Mouse (Mus musculus): ENCODE measurements around the gene Metrn.

Metrn gene

DNA sequence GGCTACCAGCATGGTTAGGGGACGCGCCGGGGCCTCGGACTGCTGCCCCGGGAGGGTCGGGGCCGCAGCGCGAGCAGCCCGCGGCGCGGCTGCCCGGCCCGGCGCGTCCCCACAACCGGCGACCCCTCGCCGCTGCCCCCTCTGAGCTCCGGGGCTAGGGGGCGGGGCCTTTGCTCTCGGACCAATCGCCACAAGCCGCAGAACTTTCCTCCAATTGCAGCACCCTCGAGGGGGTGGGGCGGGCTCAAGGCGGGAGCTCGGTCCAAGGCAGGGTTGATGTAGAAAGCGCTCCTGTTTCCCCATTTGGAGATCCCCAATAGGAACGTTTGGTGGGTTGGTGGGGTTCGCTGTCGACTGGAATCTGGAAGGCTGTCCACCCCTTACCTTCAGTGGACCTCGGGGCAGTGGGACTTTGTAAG lies at the start of gene Metrn:
Metrn (minus strand) TSS at position 186 of the 419 bp plus-strand sequence.
- in situ Hi-C loops (cut with MboI, MseI) = no loop called here

DNA sequence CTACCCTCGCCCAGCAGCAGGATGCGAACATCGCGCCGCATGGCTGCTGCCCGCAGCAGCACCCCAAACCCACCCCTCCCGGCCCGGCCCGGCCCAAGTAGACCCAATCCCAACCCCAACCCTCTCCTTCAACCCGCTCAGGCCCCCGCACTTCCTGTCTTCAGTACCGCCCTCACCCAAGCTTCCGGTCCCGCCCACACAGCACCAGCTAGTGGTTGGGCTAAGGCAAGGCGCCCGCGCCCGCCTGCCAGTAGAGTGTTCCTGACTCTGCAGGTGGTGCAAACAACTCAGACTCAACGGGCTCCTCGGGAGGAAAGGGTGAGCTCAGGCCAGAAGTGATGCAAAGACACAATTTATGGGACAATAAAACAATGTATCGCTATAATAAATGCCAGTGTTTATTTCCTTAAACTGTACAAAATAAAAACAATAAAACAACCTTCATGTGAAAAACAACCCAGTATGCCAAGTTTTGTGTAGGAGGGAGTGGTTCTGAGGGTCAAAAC lies 47.5 kb upstream of the Metrn start, which contains the start of gene Rhot2:
Rhot2 (minus strand) TSS at position 456 of the 506 bp plus-strand sequence.
- in situ Hi-C loops (cut with MboI, MseI) = no loop called here

DNA sequence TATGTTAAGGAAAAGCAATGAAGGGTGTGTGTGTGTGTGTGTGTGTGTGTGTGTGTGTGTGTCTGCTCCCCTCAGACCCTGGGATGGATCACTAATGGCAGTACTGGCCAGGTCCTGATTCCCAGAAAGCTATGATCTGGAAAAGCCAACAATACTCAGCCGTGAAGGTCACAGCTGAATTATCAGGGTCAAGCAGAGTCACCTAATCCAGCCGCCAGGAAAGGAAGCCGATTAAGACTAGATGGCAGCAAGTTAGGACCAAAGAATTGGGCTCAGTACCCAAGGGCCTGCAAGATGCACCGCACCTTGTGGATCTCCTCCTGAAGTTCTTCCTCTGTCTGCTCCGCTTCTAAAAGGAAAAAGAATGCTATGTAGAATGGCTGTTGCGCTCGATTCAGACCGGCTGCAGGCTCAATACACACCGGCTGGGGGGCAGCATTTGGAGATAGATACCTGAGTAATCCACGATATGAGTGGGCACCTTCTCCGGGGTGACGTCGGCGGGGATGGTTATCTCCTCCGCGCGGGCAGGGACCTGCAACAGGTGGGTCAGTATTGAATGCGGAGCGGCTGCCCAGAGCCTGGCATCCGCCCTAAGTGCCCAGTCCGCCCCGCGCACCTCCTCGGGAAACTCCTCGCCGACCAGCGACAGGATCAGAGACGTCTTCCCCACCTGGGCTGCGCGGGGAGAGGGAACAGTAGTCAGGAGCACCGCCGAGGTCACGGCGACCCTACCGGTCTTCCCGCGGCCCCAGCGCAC lies 46.9 kb upstream of the Metrn start:
- in situ Hi-C loops (cut with MboI, MseI) = no loop called here

DNA sequence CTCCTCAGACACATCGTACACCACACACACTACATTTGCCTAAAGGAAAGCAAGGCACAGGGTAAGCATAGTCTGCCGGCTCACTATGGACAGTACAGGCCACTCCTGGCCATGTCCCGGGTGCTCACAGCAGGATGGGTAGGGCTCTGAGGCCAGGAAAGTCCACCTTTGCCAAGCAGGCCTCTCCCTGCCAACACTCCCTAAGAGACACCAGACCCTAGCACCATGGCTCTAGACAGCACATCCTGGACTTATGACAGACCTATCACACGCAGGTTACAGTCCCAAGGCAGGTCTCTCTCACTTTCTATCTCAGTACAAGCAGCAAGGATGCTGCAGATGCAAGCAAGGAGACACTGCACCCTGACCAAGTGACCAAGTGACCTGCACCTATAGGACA lies 46.2 kb upstream of the Metrn start:
- in situ Hi-C loops (cut with MboI, MseI) = no loop called here

DNA sequence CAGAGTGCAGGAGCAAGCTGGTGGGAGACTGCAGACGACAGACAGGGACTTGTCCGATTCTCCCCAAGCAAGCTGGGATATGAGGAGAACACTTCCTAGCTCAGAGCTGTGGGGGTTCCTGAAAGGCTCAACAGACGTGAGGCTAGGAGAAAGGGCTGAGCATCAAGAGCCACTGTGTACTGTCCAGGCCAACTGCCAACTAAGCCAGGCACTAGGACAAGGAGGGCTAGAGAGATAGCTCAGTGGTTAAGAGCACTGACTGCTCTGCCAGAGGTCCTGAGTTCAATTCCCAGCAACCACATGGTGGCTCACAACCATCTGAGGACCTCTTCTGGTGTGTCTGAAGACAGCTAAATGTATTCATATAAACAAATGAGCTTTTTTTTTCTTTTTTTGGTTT lies 45.6 kb upstream of the Metrn start:
- in situ Hi-C loops (cut with MboI, MseI) = no loop called here

DNA sequence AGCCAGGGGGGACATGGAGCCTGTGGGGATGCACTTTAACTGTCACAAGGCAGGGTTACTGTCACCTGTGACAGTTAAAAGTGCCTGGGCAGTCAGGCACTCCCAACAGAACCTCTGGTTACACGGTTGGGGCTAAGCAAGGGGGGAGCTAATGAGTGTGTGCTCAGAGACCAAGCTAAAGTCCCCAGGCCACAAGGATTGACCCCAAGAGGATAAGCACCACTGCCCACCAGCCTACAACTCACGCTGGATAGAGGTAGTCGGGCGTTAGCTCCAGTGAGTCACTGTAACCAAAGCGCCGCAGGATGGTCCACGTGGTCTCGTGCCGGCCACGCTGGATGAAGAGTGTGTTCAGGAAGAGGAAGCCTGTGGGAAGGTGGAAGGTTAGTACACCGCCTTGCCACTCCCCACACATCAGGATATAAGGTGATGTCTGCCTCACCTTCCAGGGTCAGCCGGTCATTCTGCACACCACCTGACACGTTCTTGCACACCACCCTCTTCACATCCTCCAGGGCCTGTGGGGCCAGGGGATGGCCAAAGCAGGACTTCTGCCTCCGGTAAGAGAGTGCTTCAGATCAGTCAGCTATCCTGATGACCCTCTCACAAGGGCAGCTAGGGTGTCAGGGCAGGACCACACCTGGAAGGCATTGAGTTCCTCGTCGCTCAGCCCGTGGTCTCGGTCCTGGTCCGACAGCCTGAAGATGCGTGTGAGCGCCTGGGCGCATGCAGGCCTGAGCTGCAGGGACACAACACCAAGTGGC lies 44.4 kb upstream of the Metrn start, which contains the start of gene Gm20683:
Gm20683 (minus strand) TSS at position 647 of the 764 bp plus-strand sequence.
- in situ Hi-C loops (cut with MboI, MseI) = no loop called here

DNA sequence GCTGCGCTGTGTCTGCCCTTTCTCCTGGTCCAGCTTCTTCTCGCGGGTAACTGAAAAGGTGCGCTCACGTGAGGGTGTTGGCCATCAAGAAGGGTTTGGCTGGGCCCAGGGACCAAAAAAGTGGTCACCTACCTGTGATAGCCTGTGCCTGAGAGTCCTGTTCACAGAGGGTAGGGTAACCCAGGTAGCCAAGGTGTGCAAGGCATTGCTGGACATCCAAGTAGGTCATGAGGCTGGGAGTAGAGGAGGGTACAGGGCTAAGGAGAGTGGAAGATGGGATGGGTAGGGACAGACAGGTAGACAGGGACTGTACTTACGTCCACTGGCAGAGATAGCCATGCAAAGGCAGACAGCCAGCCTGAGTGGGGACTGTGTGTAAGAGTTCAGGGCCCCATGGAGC lies 43.6 kb upstream of the Metrn start:
- in situ Hi-C loops (cut with MboI, MseI) = no loop called here

DNA sequence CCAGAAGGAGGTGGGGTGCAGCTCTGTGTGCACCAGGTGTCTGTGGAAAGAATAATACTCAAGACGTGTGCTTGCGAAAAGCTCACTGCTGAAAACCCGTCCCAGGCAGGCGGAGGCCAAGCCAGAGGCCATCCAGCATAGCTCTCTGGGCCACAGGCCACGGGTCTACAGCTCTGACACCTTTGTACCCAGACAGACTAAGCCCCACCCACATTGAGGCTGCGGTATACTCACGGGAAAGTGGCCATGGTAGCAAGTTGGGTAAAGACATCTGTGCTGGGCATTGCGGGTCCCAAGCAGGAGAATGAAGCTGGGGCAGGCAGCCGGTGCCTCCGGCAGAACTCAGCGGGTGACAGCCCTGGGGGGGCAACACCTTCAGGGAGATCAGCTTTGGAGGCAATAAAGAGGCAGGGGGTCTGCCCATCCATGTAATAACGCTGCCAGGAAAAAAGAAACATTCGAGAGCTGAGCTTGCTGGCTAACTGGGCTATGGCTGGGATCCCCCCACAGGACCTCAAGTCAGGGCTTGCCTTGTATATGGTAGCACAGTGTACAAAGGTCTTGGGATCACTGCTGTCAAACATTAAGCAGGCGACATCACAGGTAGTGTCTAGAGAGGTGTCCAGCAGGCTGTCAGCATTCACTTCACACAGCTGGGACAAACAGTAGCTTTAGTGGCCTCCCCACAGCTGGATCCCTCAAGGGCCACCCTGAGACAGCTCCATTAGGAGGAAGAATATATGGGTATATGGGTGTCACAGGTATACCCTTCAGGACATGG lies 42.7 kb upstream of the Metrn start:
- in situ Hi-C loops (cut with MboI, MseI) = loop anchor here (10.0 kb wide), 1 partner anchor 825 kb away; the partner anchor contains the start of genes Cramp1l and Ift140

DNA sequence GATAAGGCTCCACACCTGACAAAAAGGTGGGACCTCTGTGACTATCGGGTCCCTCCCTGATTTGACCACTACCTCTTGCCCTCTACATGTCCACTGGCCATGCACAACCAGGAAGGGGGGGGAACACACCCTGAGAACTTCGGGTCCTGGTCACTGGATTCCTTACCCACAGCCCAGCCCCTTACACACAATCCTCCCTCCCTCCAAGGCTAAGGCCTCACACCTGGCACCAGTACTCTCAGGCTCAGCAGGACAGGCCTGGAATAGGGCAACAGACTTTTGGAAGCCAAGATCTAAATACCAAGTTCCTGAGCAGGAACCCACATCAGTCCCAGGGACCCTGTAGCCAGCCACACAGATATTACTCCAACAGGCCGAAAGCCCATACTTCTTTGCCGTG lies 42.0 kb upstream of the Metrn start:
- in situ Hi-C loops (cut with MboI, MseI) = loop anchor here (10.0 kb wide), 1 partner anchor 824 kb away; the partner anchor contains the start of genes Cramp1l and Ift140

DNA sequence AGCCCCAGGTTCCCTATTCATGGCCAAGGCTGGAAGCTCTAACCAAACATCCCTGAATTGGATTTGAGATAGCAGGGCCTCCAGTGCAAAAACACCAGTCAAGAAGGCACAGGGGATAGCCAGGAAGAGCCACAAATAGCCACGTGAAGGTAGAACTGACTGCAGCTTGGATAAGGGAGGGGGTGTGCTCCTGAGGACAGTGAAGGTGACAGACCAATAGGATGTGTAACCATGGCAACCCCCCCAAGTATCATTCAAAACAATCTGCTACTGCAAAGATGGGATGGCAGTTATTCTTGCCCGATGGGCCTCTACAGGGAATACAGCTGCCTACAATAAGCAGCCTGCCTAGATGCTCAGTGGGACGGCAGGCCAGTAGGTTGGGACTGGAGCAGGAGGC lies 40.6 kb upstream of the Metrn start:
- in situ Hi-C loops (cut with MboI, MseI) = loop anchor here (10.0 kb wide), 1 partner anchor 823 kb away; the partner anchor contains the start of genes Cramp1l and Ift140

DNA sequence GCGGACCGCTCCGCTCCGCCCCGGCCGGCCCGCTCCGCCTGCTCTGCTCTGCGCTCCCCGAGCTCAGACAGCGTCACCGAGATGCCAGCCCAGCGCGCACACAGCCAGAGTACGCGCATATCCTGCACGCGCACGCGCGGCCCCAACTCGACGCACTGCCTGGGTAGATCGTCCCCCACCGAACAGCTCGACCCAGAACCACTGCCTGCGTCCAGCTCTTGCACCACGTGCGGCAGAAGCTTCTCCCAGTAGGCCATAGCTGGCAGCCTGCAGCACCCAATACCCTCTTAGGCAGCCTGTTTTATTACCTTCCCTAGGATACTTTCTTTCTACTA lies 40.1 kb upstream of the Metrn start, which contains the start of gene Rhbdl1:
Rhbdl1 (minus strand) TSS at position 220 of the 335 bp plus-strand sequence.
- in situ Hi-C loops (cut with MboI, MseI) = loop anchor here (10.0 kb wide), 1 partner anchor 822 kb away; the partner anchor contains the start of genes Cramp1l and Ift140

DNA sequence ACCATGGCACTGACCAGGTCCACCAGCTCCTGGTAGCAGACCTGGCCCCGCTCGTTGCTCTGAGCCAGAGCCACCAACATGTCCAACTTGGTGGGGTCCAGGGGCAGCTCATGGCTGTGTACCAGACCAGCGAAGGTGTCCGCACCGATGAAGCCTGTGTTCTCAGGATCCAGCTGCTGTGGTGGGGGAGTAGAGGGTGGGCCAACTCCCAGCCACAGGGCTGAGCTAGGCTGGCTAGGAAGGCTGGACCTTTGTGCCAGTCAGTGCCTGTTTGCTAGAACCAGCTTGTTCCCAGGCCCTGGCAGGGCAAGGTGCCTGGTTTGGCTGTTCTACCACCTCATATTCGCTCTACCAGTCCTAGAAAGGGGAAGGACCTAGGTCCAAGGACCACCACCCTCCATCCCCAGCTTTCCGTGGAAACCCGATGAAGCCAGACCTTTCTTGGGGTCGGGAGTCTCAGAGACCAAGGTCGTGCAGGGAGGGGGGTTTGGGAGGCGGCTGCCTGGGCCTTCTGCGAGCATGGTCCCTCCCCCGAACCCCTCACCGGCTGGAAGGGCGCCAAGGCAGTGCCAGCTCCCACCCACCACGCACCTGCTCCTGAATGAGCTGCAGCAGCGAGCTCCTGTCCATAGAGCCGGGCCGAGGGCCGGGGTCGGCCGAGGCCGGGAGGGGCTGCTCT lies 39.6 kb upstream of the Metrn start:
- in situ Hi-C loops (cut with MboI, MseI) = loop anchor here (10.0 kb wide), 1 partner anchor 822 kb away; the partner anchor contains the start of genes Cramp1l and Ift140

DNA sequence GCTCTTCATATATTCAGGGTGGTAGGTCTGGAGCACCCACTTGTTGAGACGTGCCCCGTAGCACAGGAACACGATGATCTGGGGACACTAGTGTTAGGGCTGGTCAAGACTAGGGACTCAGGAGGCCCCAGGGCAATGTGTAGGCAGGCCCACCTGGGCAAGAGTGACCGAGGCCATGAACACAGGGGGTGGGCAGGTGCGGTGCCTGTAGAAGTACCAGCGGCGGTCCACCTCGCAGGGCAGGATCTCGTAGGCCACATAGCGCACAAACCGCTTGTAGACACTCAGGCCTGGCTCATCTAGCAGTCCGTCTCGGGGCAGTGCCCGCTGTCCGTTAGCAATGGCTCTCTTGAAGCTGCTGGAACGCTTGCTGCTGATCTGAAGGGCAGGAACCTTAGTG lies 38.9 kb upstream of the Metrn start:
- in situ Hi-C loops (cut with MboI, MseI) = loop anchor here (10.0 kb wide), 1 partner anchor 821 kb away; the partner anchor contains the start of genes Cramp1l and Ift140

DNA sequence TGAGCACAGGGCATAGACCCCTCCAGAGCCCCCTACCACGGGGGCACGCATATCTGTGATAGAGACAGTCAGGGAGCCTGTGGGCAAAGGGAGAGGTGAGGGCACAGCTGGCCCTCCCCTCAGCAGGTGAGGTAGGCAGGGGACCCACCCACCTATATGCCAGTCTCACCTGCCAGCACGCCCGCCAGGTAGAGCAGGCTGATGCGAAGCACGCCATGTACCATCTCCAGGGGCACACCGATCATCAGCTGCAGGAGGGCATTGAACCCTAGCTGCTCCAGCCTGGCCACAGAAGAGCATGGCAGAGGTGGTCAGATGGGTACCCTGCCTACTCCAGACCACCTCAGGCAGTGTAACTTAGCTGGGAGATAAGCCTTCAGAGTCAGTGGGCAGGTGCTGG lies 38.4 kb upstream of the Metrn start:
- in situ Hi-C loops (cut with MboI, MseI) = loop anchor here (10.0 kb wide), 1 partner anchor 820 kb away; the partner anchor contains the start of genes Cramp1l and Ift140

DNA sequence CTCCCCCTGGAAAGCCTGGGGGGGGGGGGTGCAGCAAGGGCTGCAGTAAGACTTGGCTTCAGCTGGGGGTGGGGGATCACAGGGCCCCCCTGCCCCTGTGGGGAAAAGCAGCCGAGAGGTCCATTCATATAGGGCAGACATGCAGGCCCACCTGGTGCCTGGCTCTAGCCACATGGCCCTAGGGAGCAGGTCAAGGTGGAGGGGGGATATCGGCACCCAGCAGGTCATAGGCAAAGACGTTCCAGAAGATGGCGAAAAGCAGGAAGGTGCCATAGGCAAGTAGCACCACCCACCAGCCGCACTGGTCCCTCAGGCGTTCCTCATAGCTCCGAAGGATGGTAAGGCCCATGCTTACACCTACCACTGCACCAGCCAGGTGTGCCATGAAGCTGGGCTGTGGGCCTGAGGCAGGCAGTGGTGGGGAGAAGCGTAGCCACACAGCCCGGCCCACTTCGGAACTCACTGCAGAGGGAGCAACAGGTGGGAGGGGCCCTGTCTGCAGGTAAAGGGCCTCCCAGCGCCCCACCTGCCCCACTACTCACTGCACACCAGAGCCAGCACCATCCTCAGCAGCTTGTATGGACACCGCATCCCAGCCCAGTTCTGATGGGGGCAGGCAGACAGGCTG lies 37.8 kb upstream of the Metrn start:
- in situ Hi-C loops (cut with MboI, MseI) = loop anchor here (10.0 kb wide), 1 partner anchor 820 kb away; the partner anchor contains the start of genes Cramp1l and Ift140

DNA sequence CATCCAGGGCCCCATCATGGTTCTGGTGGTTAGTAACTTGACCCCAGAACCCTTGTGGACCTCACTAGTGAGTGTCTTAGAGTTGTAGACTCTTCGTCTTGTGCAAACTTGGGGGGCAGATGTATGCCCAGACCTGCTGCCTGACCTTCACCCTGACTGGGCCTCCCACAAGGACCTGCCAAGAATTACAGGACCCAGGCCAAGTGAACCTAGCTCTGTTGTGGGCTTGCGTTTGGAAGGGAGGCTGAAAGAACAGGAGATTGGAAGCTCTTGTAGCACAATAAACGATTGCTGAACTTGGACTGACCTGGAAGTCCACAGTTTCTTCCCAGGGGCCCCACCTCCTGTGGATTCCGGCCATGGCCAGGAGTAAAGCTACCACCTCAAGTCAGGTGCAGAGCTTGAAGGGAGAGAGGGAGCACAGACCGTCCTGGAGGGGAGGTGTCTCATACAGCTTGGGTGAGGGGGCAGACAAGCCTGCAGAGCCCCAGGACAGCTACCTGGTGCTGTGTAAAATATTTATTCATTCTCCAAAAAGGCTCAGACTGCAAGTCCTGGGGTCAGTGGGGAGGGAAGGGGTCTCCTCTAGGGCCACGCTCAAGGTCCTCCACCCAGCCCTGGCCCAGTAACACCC lies 37.1 kb upstream of the Metrn start:
- in situ Hi-C loops (cut with MboI, MseI) = loop anchor here (10.0 kb wide), 1 partner anchor 819 kb away; the partner anchor contains the start of genes Cramp1l and Ift140

DNA sequence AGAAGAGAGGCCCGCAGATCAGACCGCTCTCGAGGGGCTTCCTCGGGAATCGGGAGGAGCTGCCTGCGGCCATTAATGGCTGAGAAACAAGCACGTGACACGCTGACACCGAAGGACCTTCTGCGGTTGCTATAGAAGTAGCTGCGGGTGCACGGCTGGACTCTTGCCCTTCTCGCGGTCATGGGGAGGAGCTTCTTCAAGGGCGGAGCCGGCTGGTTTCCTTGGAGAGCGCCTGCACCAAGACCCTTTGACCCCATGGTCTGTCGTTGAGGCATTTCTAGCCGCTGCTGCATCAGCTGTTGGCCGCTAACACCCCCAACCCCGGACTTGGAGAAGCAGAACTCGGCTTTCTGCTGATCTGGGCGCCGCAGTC lies 36.3 kb upstream of the Metrn start, which contains the start of gene Stub1:
Stub1 (minus strand) TSS at position 114 of the 373 bp plus-strand sequence.
- in situ Hi-C loops (cut with MboI, MseI) = loop anchor here (10.0 kb wide), 1 partner anchor 818 kb away; the partner anchor contains the start of genes Cramp1l and Ift140

DNA sequence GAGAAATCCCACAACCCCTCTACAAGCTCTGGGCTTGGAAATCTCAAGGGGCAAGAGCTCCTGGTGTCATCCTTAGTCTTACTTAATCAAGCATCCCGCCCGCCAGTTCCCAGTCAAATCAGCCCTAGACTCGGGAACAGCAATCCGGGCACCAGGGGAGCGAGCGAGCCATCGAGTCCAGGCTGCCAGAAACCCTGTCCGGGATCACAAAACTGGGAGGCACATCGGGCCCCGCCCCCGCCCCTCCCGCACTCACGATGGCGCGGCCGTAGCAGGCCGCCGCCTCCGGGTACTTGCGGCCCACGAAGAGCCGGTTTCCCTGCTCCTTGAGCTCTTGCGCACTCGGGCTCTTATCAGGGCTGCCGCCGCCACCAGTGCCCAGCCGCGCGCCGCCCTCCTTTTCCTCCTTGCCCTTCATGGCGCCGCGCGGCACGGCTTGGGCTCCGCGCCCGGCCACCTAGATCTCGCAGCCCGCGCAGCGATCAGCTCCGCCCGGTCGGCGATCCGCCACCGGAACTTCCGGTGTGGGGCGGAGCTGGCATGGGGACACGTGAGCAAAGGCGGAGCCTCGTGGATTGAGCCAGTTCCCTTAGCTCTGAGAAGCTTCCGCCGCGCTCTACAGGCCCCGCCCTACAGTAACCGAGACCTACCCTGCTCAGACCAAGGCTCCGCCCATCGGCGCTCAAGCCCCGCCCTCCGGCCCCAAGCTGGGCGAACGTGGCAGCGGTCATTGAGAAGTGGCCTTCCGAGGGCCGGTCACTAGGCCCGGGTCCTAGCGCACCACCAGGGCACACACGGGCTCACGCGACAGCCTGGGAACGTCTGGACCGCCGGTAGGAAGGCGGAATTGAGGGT lies 35.7 kb upstream of the Metrn start:
- in situ Hi-C loops (cut with MboI, MseI) = loop anchor here (10.0 kb wide), 1 partner anchor 818 kb away; the partner anchor contains the start of genes Cramp1l and Ift140
